Mouse (Mus musculus): ENCODE results near the gene Zfpm1. TPM values are rescaled to one million over a fixed set of nuclear protein-coding genes. Genes with fewer than 3 reads are reported as not detected.

Zfpm1 gene
- polyA plus RNA-seq, 1 experiment = 708 TPM

- TF ChIP-seq GATA1 (IDR thresholded peaks at IDR 0.05; ENCODE audit: low read length) = no peak
These were observed 19.9 kb downstream of the Zfpm1 start for GRCm38 (mm10) chr8:122301866-122302265.

GRCm38 (mm10) chr8:122303451-122303850 is 21.5 kb downstream of the Zfpm1 start:
- no peak for TF ChIP-seq GATA1 (IDR thresholded peaks at IDR 0.05; ENCODE audit: low read length)

GRCm38 (mm10) chr8:122304058-122304457 is 22.1 kb downstream of the Zfpm1 start:
- no peak for TF ChIP-seq GATA1 (IDR thresholded peaks at IDR 0.05; ENCODE audit: low read length)

GRCm38 (mm10) chr8:122306660-122307399 is 24.9 kb downstream of the Zfpm1 start:
- TF ChIP-seq GATA1 (IDR thresholded peaks at IDR 0.05; ENCODE audit: low read length) = peak; percentile 73

GRCm38 (mm10) chr8:122307836-122308235 is 25.9 kb downstream of the Zfpm1 start:
- no peak for TF ChIP-seq GATA1 (IDR thresholded peaks at IDR 0.05; ENCODE audit: low read length)

- TF ChIP-seq GATA1 (IDR thresholded peaks at IDR 0.05; ENCODE audit: low read length) = peak; percentile 100
These were observed 27.3 kb downstream of the Zfpm1 start for GRCm38 (mm10) chr8:122309272-122309671.

- no peak for TF ChIP-seq GATA1 (IDR thresholded peaks at IDR 0.05; ENCODE audit: low read length)
These were observed 29.2 kb downstream of the Zfpm1 start for GRCm38 (mm10) chr8:122311115-122311514.

- TF ChIP-seq GATA1 (IDR thresholded peaks at IDR 0.05; ENCODE audit: low read length) = no peak
These were observed 30.6 kb downstream of the Zfpm1 start for GRCm38 (mm10) chr8:122312553-122312952.

- peak; percentile 98 for TF ChIP-seq GATA1 (IDR thresholded peaks at IDR 0.05; ENCODE audit: low read length)
These were observed 31.4 kb downstream of the Zfpm1 start for GRCm38 (mm10) chr8:122313310-122313709.

GRCm38 (mm10) chr8:122314899-122315496 is 33.1 kb downstream of the Zfpm1 start:
- no peak for TF ChIP-seq GATA1 (IDR thresholded peaks at IDR 0.05; ENCODE audit: low read length)

- TF ChIP-seq GATA1 (IDR thresholded peaks at IDR 0.05; ENCODE audit: low read length) = no peak
These were observed 34.5 kb downstream of the Zfpm1 start for GRCm38 (mm10) chr8:122316402-122316801.

- TF ChIP-seq GATA1 (IDR thresholded peaks at IDR 0.05; ENCODE audit: low read length) = no peak
These were observed 36.1 kb downstream of the Zfpm1 start for GRCm38 (mm10) chr8:122317918-122318475.

GRCm38 (mm10) chr8:122319045-122319707 is 37.2 kb downstream of the Zfpm1 start:
- peak; percentile 65 for TF ChIP-seq GATA1 (IDR thresholded peaks at IDR 0.05; ENCODE audit: low read length)

GRCm38 (mm10) chr8:122319708-122320075 is 37.8 kb downstream of the Zfpm1 start:
- no peak for TF ChIP-seq GATA1 (IDR thresholded peaks at IDR 0.05; ENCODE audit: low read length)

- no peak for TF ChIP-seq GATA1 (IDR thresholded peaks at IDR 0.05; ENCODE audit: low read length)
These were observed 38.6 kb downstream of the Zfpm1 start for GRCm38 (mm10) chr8:122320541-122320940.

GRCm38 (mm10) chr8:122321455-122321921 is 39.5 kb downstream of the Zfpm1 start:
- peak; percentile 93 for TF ChIP-seq GATA1 (IDR thresholded peaks at IDR 0.05; ENCODE audit: low read length)
